Mouse (Mus musculus) cerebellum, adult 9-10 months (tissue): ENCODE measurements at regions not wholly inside any gene's neighbourhood (a gene's known extent, or its start where the extent isn't known, plus 50 kb on each side); places are given as distances from the start of the nearest gene placed in this dataset.
"Not testable (repeated sequence)": the region's sequence is repeated elsewhere in the genome, so short reads cannot be mapped to it uniquely, and the experiment has no call there.

Source experiments
- DNase-seq: peaks from one replicate; pipeline ENCODE4 v3.0.0; 2022

GRCm38 (mm10) chr11:22573166-22573565 lies 61.3 kb downstream of the Tmem17 start:
- DNase-seq, result no peak

- DNase-seq, result no peak
Measured at GRCm38 (mm10) chr11:22573802-22574201, 61.9 kb downstream of the Tmem17 start.

- DNase-seq, result no peak
Measured at GRCm38 (mm10) chr11:22574506-22574905, 62.6 kb downstream of the Tmem17 start.

- no peak for DNase-seq
Measured at GRCm38 (mm10) chr11:22584100-22584487, 72.2 kb downstream of the Tmem17 start.

- peak; percentile 7 for DNase-seq
Measured at GRCm38 (mm10) chr11:22584488-22585158, 72.7 kb downstream of the Tmem17 start.

GRCm38 (mm10) chr11:22587691-22588241 lies 75.9 kb downstream of the Tmem17 start:
- peak; percentile 46 for DNase-seq

GRCm38 (mm10) chr11:22588546-22588945 lies 76.7 kb downstream of the Tmem17 start:
- DNase-seq, result no peak

GRCm38 (mm10) chr11:22589901-22590300 lies 78.0 kb downstream of the Tmem17 start:
- DNase-seq, result no peak

GRCm38 (mm10) chr11:22591050-22591449 lies 79.2 kb downstream of the Tmem17 start:
- DNase-seq, result not testable (repeated sequence)

GRCm38 (mm10) chr11:22592706-22593105 lies 80.8 kb downstream of the Tmem17 start:
- DNase-seq, result no peak

GRCm38 (mm10) chr11:22596076-22596804 lies 84.4 kb downstream of the Tmem17 start:
- DNase-seq, result no peak

GRCm38 (mm10) chr11:22596805-22597149 lies 84.9 kb downstream of the Tmem17 start:
- DNase-seq, result no peak

GRCm38 (mm10) chr11:22600370-22600769 lies 88.5 kb downstream of the Tmem17 start:
- DNase-seq, result no peak

GRCm38 (mm10) chr11:22601977-22602376 lies 90.1 kb downstream of the Tmem17 start:
- no peak for DNase-seq

- DNase-seq, result no peak
Measured at GRCm38 (mm10) chr11:22602610-22603009, 90.7 kb downstream of the Tmem17 start.

- DNase-seq, result no peak
Measured at GRCm38 (mm10) chr11:22603397-22603796, 91.5 kb downstream of the Tmem17 start.

- no peak for DNase-seq
Measured at GRCm38 (mm10) chr11:22606380-22606779, 94.5 kb downstream of the Tmem17 start.

GRCm38 (mm10) chr11:22607645-22608044 lies 95.8 kb downstream of the Tmem17 start:
- DNase-seq, result no peak

- DNase-seq, result no peak
Measured at GRCm38 (mm10) chr11:22608945-22609344, 97.1 kb downstream of the Tmem17 start.

- no peak for DNase-seq
Measured at GRCm38 (mm10) chr11:22610433-22611101, 98.7 kb downstream of the Tmem17 start.

GRCm38 (mm10) chr11:22611102-22611869 lies 99.4 kb downstream of the Tmem17 start:
- DNase-seq, result no peak

- DNase-seq, result no peak
Measured at GRCm38 (mm10) chr11:22613500-22613899, 101.6 kb downstream of the Tmem17 start.
